Mouse (Mus musculus): ENCODE data around the gene 4930455H04Rik.

DNA sequence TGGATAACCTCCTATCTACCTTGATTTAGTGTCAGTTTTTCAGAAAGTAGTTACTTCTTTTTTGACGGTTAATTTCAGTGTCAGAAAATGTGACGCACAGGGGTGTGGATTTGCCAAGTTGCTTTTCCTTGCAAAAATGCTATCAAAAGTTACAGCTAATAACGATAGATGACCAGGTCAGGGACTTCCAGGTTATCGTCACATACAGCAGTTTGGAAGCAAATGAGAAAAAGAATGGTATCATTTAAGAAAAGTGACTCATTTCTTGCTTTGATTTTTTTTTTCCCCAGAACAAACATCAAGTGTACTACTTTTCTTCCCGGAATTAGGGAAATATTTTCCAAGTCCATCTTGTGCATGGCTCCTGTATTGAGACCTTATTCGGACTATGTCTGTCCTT lies 631 bp upstream of the 4930455H04Rik start:
- TF ChIP-seq EP300 (IDR thresholded peaks at IDR 0.05; ENCODE audit: low read depth), result no peak
- no peak for TF ChIP-seq CTCF (IDR thresholded peaks at IDR 0.05; ENCODE audit: low read depth)
